Mouse (Mus musculus) brown adipose tissue, adult 24 weeks (tissue): ENCODE results near the gene Dtnb. TPM values are rescaled to one million over a fixed set of nuclear protein-coding genes. Genes with fewer than 3 reads are reported as not detected.

ENCODE experiments used
- H3K27ac ChIP-seq: fragments of 200-500 bp; replicated peaks from 2 replicates; pipeline ENCODE4 v1.5.1; 2012; ENCODE audit warnings: low read depth, mild to moderate bottlenecking, low read length
- H3K4me1 ChIP-seq: fragments of 200-500 bp; 2 replicates; pipeline ENCODE4 v1.6.1; 2012; ENCODE audit warnings: low read length, mixed read lengths; ENCODE audit not compliant: control insufficient read depth, insufficient read depth, insufficient read length
- H3K4me3 ChIP-seq: fragments of 200-500 bp; 2 replicates; pipeline ENCODE4 v1.5.1; 2012; ENCODE audit warnings: low read depth, mild to moderate bottlenecking, low read length, moderate library complexity; ENCODE audit not compliant: insufficient read depth
- polyA plus RNA-seq: library from polyadenylated mRNA; stranded (reverse); fragments of >200 nt; gene quantifications from 2 replicates; pipeline ENCODE4 v1.2.4, GENCODE M21; 2012; ENCODE audit not compliant: missing spikeins, insufficient read depth, insufficient read length

Gene Dtnb
- polyA plus RNA-seq, 1 experiment = 2.0 TPM

DNA sequence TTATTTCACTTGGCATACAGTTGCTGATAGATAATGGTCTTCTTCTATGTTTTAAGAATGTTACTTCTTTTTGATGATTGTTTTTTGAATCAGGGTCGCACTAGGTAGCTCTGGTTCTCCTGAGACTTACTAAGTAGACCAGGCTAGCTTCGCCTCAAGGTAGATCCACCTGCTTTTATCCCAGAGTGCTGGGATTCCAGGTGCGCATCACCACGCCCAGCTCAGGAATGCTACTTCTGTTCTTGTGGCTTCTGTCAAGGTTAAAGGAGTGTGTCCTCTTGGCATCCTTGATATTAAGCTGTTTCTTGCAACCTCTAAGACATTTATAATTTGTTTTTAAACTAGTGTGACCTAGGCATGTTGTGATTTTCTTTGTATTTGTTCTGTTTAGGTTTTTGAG is 30.6 kb downstream of the Dtnb start:
- no peaks in the 10 kb centered on the region for H3K4me1 ChIP-seq
- no peak overlapping the region for H3K4me3 ChIP-seq
- no peak overlapping the region for H3K27ac ChIP-seq

DNA sequence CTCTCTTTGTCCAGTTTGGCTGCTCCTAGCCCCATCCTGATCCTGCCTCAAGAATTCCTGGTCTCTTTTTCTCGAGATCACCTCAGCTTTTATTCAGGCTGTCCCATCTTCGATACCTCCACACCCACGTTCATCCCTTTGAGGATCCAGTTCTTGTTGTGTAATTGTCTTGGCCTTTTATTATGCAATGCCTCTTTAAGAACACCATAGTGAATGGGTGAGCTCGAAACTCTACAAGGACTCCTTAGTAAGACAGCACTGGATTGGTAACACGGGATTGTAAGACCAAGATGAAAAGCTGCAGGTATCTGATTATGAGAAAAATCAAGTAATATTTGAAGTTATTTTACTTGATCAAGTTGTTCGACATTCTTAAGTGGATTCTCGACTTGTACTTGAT is 34.0 kb downstream of the Dtnb start:
- H3K4me3 ChIP-seq = no peak overlapping the region

DNA sequence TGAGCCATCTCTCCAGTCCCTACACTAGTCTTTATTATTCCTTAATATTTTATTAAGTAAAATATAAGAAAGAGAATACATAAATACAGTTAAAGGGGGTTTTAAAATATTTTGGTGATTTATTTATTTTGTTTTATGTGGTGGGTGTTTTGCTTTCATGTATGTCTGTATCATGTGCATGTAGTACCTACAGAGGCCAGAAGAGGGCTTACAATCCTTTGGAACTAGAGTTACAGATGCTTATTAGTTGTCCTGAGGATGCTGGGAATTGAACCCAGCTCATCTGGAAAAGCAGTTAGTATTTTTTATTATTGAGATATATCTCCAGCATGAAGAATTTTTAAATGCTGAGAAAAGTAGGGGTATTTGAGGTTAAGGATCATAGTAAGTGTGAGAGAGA is 37.6 kb downstream of the Dtnb start:
- H3K4me3 ChIP-seq = no peak overlapping the region
- H3K4me1 ChIP-seq = no peaks in the 10 kb centered on the region
- no peak overlapping the region for H3K27ac ChIP-seq

More for the DNA sequence above, 34.0 kb downstream of the Dtnb start:
- Histone ChIP-seq H3K27ac (no peak overlapping the region), H3K4me1 (no peaks in the 10 kb centered on the region)

DNA sequence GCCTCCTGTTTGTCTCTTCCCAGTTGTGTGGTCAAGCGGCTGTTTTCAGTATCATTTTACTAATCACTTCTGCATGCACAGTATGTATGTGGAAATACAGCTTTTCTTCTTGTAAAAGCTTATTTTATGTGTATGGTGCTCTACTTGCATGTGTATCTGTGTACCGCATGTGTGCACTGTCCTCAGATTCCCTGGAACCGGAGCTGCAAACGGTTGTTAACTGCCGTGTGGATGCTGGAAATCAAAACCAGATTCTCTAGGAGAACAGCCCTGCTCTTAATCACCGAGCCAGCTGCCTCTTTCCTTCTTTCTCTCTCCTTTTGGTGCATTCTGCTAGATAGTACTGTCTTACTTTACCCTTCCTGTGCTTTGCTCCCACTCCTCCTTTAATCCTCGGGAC is 39.7 kb downstream of the Dtnb start:
- Histone ChIP-seq H3K4me3 (no peak overlapping the region), H3K4me1 (no peaks in the 10 kb centered on the region; the same call in 1 of the 2 replicates), H3K27ac (no peak overlapping the region)

DNA sequence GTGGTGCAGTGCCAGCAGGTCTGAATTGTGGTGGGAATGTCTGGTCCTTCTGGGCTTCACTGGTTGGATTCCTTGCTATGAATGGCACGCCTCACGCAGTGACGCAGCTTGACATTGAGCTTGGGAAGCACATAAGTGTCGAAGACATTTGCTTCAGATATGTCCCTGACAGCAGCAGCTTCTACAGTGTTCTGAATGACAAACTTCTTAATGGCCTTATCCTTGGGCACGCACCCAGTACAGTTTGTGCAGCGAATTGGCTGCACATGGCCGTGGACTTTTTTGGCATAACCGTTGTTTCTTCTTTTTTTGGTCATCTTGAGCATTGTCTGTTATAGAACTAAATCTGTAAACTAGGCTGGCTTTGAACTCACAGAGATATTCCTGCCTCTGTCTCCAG is 42.9 kb downstream of the Dtnb start:
- Histone ChIP-seq H3K4me3 (no peak overlapping the region), H3K27ac (no peak overlapping the region), H3K4me1 (no peaks in the 10 kb centered on the region; the same call in 1 of the 2 replicates)

DNA sequence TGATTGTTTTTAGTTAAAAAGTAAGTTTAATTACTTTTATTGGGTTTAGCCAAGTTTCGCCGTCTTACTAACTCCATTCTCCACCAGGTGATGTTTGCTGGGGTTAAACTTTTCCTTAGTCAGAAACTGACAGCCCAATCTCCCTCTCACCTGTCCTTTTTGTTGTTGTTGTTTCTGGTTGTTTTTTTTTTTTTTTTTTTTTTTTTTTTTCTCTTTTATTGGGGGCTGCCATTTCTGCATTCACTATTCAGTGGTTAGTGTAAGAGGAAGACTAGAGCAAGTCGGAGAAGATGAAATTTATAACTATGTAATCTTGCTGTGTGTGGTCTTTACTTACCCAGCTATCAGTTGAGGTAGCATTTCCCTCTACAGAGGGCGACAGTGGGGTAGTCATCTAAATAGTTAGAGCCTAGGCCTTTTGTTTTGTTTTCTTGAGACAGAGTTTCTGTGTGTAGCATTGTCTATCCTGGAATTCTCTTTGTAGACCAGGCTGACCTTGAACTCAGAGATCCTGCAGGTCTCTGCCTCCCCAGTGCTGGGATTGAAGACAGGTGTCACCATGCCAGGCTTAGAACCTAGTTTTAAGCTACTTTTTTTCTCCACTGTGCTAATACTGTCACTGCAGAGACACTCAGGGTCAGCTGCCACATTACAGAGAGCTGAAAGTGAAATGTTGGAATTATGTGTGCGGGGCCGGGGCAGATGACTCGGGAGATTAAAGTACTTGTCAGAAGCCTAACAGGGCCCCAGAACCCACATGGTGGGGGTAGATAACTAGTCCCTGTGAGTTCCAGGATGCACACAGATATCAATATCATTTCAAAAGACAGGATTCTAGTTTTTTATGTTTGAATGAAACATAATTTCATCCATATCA is 46.2 kb downstream of the Dtnb start:
- Histone ChIP-seq H3K4me1 (no peaks in the 10 kb centered on the region; the same call in 1 of the 2 replicates), H3K4me3 (no peak overlapping the region), H3K27ac (no peak overlapping the region)

DNA sequence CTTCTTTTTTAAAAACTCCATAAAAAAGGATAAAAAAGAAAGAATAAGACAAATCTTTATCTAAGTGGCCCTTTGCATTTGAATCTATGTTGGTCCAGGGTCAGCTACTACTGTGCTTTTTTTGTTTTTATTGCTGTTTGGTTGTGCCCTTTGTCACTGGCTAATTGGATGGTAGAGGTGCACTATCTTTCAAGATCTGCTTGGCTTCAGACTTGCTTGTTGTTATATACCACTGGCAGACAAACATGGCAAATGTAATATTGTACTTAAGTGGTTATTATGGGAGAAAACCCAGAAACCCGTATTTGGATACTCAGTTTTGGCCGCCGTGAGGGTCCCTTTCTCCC is 46.8 kb downstream of the Dtnb start:
- Histone ChIP-seq H3K27ac (no peak overlapping the region), H3K4me3 (no peak overlapping the region), H3K4me1 (no peaks in the 10 kb centered on the region; the same call in 1 of the 2 replicates)

DNA sequence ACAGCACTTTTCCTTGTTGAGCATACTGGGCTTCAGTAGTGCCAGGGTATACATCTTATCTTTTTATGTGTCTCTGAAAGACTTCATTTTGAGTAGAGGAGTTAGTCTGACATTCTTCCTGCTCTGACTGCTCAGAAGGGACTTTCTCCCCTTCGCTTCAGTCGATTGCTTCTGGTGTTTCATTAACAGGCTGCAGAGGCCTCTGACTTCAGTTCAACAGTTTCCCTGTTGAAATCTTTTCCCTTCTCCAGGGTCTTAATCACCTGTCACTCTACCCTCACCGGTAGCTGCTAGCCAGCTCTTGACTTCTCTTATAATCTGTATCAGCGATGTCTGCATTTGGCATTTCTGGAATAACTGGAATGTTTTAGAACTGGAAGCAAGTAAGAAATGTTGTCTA is 54.7 kb downstream of the Dtnb start:
- no peak overlapping the region for H3K27ac ChIP-seq
- H3K4me1 ChIP-seq = no peaks in the 10 kb centered on the region
- H3K4me3 ChIP-seq = no peak overlapping the region

DNA sequence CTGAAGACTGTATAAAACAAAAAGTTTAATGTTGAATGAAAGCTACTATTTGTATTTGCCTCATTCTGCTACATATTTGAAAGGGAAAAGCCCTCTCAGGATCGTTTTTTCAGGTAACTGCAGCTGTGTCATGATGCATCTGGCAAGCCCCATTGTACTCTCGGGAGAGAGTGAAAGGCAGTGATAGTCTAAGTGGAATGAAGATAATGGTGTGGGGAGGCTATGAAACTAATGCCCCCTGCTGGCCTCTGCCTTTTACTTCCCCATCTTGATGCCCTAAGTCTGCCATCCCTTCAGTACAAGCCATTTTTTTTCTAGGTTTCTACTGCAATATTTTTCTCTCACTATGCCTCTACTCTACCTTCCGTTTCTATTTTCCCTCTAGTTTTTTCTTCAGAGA is 69.8 kb downstream of the Dtnb start:
- Histone ChIP-seq H3K4me3 (no peak overlapping the region), H3K4me1 (no peaks in the 10 kb centered on the region), H3K27ac (no peak overlapping the region)

DNA sequence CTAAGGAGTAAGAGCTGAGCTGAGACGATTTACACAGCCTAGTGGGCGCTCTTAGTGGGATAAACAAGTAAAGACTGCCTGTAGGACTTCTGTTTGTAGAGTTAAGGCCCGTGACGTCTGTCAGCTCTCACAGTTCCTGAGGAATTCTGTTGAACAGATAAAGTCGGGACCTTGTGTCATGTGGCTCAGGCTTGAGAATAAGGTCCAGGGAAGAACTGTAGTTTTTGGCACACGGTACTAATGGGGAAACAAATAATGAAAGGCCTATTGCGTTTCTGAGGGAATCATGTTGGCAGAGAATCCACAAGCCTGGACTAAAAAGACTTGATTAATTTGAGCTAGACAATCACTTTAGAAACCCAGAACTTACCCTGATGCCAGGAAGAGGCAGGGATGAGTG is 84.6 kb downstream of the Dtnb start:
- H3K27ac ChIP-seq = no peak overlapping the region
- H3K4me1 ChIP-seq = no peaks in the 10 kb centered on the region
- H3K4me3 ChIP-seq = no peak overlapping the region

DNA sequence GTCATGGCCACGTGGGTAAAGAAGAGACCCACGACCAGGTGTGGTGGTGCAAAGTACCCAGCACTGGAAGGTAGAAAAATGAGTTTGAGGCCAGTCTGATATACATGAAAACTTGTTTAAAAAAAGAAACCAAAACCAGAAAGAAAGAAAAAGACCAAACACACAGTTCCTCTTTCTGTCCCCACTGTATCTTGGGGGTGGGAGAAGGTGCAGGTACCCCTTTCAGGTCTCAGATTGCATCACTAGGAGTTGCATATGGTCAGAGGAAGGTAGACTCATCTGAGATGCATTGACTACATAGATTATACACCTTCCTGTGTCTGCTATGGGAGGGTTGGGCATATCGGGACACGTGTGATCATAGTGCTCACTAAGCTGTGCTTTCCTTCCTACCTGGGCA is 85.1 kb downstream of the Dtnb start:
- no peak overlapping the region for H3K4me3 ChIP-seq
- H3K27ac ChIP-seq = no peak overlapping the region
- no peaks in the 10 kb centered on the region for H3K4me1 ChIP-seq

DNA sequence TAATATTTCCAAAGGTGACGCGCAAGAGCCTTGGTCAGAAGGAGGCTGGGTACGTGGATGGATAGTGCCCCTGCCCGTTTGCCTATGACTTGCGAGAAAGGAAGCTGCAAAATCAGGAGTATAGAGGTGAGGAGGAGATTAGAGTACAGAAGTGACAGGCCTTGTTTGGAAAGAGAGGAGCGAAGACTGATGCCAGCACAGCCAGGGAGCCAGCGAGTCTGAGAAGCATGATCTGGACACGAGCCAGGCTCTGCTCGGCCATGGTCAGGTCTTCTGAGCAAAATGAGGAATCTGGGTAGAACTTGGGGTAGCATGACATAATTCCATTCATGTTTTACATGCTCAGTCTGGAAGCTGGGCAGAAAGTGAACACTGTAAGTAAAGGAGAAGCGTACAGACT is 85.6 kb downstream of the Dtnb start:
- no peaks in the 10 kb centered on the region for H3K4me1 ChIP-seq
- no peak overlapping the region for H3K4me3 ChIP-seq
- H3K27ac ChIP-seq = no peak overlapping the region

DNA sequence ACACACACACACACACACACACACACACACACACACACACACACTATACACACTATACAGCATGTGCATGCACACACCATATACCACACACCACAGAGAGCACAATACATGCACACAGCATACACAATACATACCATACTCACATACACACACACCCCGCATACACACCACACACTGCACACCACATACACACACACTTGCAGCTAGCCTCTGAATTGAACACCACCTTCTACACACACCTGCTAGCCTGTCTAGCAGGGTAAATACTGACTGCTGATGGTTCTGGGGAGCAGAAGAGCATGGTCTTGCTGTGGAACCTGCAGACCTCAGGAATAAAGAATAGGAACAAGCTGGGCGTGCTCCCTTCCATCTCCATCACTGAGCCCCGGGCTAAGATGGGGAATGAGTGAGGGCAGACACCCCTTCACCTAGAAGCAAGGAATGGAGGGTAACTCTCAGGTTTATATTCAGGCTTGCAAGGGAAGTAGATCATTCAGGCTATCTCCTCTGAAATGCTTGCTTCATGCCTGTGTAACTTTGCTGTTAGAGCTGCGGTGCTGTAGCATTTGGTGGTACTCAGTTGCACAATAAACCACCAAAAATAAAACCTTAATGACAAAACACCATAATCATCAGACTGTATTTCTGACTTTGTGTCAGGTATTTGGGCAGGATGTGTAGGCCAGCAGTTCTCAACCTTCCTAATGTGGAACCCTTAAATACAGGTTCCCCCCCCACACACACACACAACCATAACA is 87.6 kb downstream of the Dtnb start:
- Histone ChIP-seq H3K4me1 (no peaks in the 10 kb centered on the region), H3K27ac (no peak overlapping the region), H3K4me3 (no peak overlapping the region)

DNA sequence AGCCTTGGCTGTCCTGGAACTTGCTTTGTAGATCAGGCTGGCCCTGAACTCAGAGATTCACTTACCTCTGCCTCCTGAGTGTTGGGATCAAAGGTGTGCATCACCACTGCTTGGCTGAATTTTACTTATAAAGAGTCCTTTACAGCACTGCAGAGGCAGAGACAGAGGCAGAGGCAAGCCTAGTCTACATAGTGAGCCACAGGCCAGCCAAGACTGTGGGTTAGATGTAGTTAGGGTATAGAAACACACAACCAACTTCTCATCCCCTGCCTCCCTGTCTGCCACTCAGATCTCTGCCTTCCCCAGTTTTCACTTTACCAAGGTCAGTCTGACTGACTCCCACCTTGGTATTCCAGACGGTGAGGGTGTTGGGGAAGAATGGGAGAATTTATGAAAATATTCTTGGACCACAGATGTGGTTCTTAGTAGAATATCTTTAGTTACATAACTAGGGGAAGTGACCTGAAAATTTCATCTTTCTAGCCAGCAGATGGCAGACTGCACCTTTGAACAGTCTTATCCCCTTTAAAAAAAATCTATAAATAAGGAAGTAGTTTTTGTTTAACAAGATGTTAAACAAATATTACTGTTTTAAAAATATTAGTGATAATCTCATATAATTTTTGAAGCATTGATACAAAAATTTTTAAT is 88.9 kb downstream of the Dtnb start:
- Histone ChIP-seq H3K4me1 (no peaks in the 10 kb centered on the region), H3K4me3 (no peak overlapping the region), H3K27ac (no peak overlapping the region)

DNA sequence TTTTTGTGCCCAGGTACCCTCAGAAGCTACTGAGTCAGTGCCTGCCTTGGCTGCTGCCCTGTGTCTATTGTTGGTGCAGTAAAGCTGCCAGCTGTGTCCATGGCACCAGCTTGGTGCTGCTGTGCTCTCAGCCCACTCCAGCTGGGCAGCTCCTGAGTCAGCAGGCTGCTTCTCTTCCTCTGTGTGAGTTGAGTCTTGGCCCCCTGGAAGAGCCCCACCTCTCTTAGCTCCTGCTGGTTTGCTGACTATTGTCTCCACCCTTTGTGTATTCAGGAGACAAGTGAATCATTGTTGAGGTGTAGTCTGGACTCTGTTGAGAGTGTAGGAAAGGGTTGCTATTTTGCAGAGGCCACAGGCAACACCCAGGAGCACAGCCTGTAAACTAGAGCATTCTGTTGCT is 90.5 kb downstream of the Dtnb start:
- Histone ChIP-seq H3K4me1 (no peaks in the 10 kb centered on the region), H3K4me3 (no peak overlapping the region), H3K27ac (no peak overlapping the region)
